Mouse (Mus musculus): ENCODE data around the gene Kif5a.

Kif5a gene

DNA sequence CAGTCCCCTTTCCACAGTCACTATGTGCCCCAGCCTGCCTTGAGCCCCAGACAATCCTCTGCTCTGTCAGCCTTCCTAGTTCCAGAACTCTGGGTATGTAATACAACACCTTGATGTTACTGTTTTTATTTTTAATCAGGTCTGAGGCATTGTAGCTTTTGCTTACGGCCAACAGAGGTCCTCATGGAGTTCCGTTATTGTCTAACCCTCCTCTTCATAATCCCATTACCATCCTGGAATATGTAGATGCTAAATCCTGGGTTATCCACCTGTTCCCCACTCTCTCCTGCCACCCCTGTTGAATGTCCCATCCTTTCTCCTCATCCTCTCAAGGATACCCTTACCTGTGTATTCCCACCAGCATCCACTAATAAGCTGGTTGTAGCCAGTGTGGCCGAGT, 86.9 kb downstream of the Kif5a start:
- no peak for DNase-seq (ENCODE audit: low spot score)

Data from ovary, postnatal 36 days (tissue).